Mouse (Mus musculus) ES-E14 (cell line): ENCODE data around the gene Ndufb10.

Source experiments
- CHD2 ChIP-seq: IDR thresholded peaks from 2 replicates; pipeline ENCODE4 v1.6.1; 2014; ENCODE audit warnings: mild to moderate bottlenecking, low read depth, low read length, inconsistent platforms
- HCFC1 ChIP-seq: IDR thresholded peaks from 2 replicates; pipeline ENCODE4 v1.6.1; 2012; ENCODE audit warnings: low read length, inconsistent platforms, borderline replicate concordance; ENCODE audit not compliant: insufficient read depth
- MAFK ChIP-seq: IDR thresholded peaks from 2 replicates; pipeline ENCODE4 v1.6.1; 2014; ENCODE audit warnings: mild to moderate bottlenecking, low read depth, low read length, inconsistent platforms; ENCODE audit not compliant: insufficient read depth
- ZC3H11A ChIP-seq: IDR thresholded peaks from 2 replicates; pipeline ENCODE4 v1.6.1; 2012; ENCODE audit warnings: low read depth, mild to moderate bottlenecking, inconsistent platforms, low read length, borderline replicate concordance
- ZNF384 ChIP-seq: IDR thresholded peaks from 2 replicates; pipeline ENCODE4 v1.6.1; 2012; ENCODE audit warnings: low read depth, low read length, inconsistent platforms

GRCm38 (mm10) chr17:24719494-24720222 is 4.6 kb downstream of the Ndufb10 start:
- TF ChIP-seq HCFC1 (peak; percentile 79), CHD2 (peak; percentile 95), ZNF384 (no peak), ZC3H11A (no peak), MAFK (no peak)
